Comparison of ENCODE assay signal across 26 mouse cellular contexts in the genomic region with DNA sequence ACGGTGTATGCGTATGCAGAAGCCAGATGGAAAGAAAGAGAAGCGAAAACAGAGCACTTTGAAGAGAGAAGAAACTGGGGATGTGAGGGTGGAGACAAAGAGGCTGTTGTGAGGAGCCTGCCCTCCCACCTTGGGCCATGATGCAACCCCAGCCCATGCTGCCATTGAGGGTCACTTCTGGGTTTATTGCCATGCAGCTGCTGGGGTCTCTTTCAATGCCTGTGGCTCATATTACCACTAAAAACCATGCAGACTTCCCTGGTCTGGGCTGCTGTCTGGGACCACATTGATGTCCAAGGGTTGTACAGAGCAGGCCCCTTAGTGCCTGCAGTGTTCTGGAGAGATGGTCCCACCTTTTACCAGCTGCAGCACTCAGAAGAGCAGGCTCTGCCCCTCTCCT.
DNase-seq lines count a peak whose midpoint lies in the region; ATAC-seq lines count a peak whose summit lies in the region.
"Had no signal": no experiment of that assay in that cellular context is flagged by ENCODE, and none has a peak within 500 bp of the region (broad histone marks: within the 10 kb centered on the region; RNA-seq: fewer than 3 reads in every experiment).

No protein-coding gene starts in this region.

- H3K36me3 ChIP-seq in midbrain, embryonic 10.5 days: no peaks in the 10 kb centered on the region
- H3K36me3 ChIP-seq in midbrain, embryonic 13.5 days: no peaks in the 10 kb centered on the region
- H3K36me3 ChIP-seq in limb, embryonic 12.5 days: no peaks in the 10 kb centered on the region
- H3K36me3 ChIP-seq: embryonic facial prominence, embryonic 15.5 days; forebrain, embryonic 15.5 days; hindbrain, embryonic 15.5 days; neural tube, embryonic 13.5 days; stomach, embryonic 15.5 days had no signal

- H3K4me1 ChIP-seq in midbrain, embryonic 10.5 days: peaks cover 7% of the 10 kb centered on the region
- H3K4me1 ChIP-seq in midbrain, embryonic 13.5 days (replicated peaks): no peaks in the 10 kb centered on the region
- peaks cover 9% of the 10 kb centered on the region for H3K4me1 ChIP-seq in limb, embryonic 12.5 days (replicated peaks)
- H3K4me1 ChIP-seq: embryonic facial prominence, embryonic 15.5 days; forebrain, embryonic 15.5 days; hindbrain, embryonic 15.5 days; neural tube, embryonic 13.5 days; stomach, embryonic 15.5 days had no signal

- no peaks in the 10 kb centered on the region for H3K27me3 ChIP-seq in midbrain, embryonic 10.5 days (ENCODE audit: low read depth, poor library complexity, severe bottlenecking)
- H3K27me3 ChIP-seq in midbrain, embryonic 13.5 days: no peaks in the 10 kb centered on the region
- H3K27me3 ChIP-seq in limb, embryonic 12.5 days: peaks cover 10% of the 10 kb centered on the region; the same call in 1 of the 2 replicates
- H3K27me3 ChIP-seq: embryonic facial prominence, embryonic 15.5 days; forebrain, embryonic 15.5 days; hindbrain, embryonic 15.5 days; neural tube, embryonic 13.5 days; stomach, embryonic 15.5 days had no signal

- no peak for DNase-seq in midbrain, embryonic 10.5 days (ENCODE audit: low spot score)
- peak; percentile 21 for DNase-seq in embryo, embryonic 9.5 days (ENCODE audit: extremely low spot score)
- no peak for DNase-seq in spleen, adult 18-20 months
- DNase-seq in frontal cortex, postnatal 25 days (ENCODE audit: low spot score in 2 of 2): no peak
- DNase-seq: adrenal gland, adult 8-10 months; B cell, adult 2 months; cerebellum, adult 11-12 months; cerebellum, postnatal 10 days; gastrocnemius, postnatal 36 days; heart, postnatal 4 days; kidney, postnatal 14 days; midbrain, embryonic 14.5 days; right cerebral cortex, postnatal 4 days; thymus, postnatal 25 days had no signal

- no peak overlapping the region for H3K4me3 ChIP-seq in midbrain, embryonic 10.5 days
- H3K4me3 ChIP-seq in midbrain, embryonic 13.5 days (replicated peaks): no peak overlapping the region
- no peak overlapping the region for H3K4me3 ChIP-seq in limb, embryonic 12.5 days (replicated peaks)
- H3K4me3 ChIP-seq: embryonic facial prominence, embryonic 15.5 days; forebrain, embryonic 15.5 days; hindbrain, embryonic 15.5 days; layer of hippocampus, adult 2 months; neural tube, embryonic 13.5 days; stomach, embryonic 15.5 days had no signal

- no peak for ATAC-seq in midbrain, embryonic 13.5 days
- peak; percentile 80 for ATAC-seq in limb, embryonic 12.5 days (ENCODE audit: insufficient number of reproducible peaks, insufficient read depth, low FRiP score, low TSS enrichment, low read depth)
- ATAC-seq in frontal cortex, adult (ENCODE audit: low TSS enrichment): no peak
- ATAC-seq: activated CD4-positive, CD25-positive, alpha-beta regulatory T cell, adult 4 months; forebrain, embryonic 15.5 days; intestine, postnatal 0 days had no signal

- no peaks in the 10 kb centered on the region for H3K9me3 ChIP-seq in midbrain, embryonic 10.5 days (replicated peaks)
- H3K9me3 ChIP-seq in midbrain, embryonic 13.5 days: no peaks in the 10 kb centered on the region
- no peaks in the 10 kb centered on the region for H3K9me3 ChIP-seq in limb, embryonic 12.5 days
- H3K9me3 ChIP-seq: embryonic facial prominence, embryonic 15.5 days; forebrain, embryonic 15.5 days; hindbrain, embryonic 15.5 days; neural tube, embryonic 13.5 days; stomach, embryonic 15.5 days had no signal

- H3K9ac ChIP-seq in midbrain, embryonic 13.5 days (replicated peaks): no peak overlapping the region
- H3K9ac ChIP-seq in limb, embryonic 12.5 days (replicated peaks): no peak overlapping the region
- H3K9ac ChIP-seq: embryonic facial prominence, embryonic 15.5 days; forebrain, embryonic 15.5 days; hindbrain, embryonic 15.5 days; neural tube, embryonic 13.5 days; stomach, embryonic 15.5 days had no signal

- no peak overlapping the region for H3K4me2 ChIP-seq in midbrain, embryonic 13.5 days (replicated peaks)
- no peak overlapping the region for H3K4me2 ChIP-seq in limb, embryonic 12.5 days
- H3K4me2 ChIP-seq: embryonic facial prominence, embryonic 15.5 days; forebrain, embryonic 15.5 days; hindbrain, embryonic 15.5 days; neural tube, embryonic 13.5 days; stomach, embryonic 15.5 days had no signal

- WGBS in midbrain, embryonic 10.5 days: 80% methylated on average over 3 of the region's 3 CpGs
- WGBS in midbrain, embryonic 13.5 days: 68% methylated on average over 3 of the region's 3 CpGs
- WGBS in limb, embryonic 12.5 days: 46% methylated on average over 3 of the region's 3 CpGs

- H3K27ac ChIP-seq in midbrain, embryonic 10.5 days (replicated peaks): peak overlapping the region; percentile 47
- no peak overlapping the region for H3K27ac ChIP-seq in midbrain, embryonic 13.5 days
- peak overlapping the region; percentile 59; the same call in 1 of the 2 replicates for H3K27ac ChIP-seq in limb, embryonic 12.5 days
- H3K27ac ChIP-seq: embryonic facial prominence, embryonic 15.5 days; forebrain, embryonic 15.5 days; hindbrain, embryonic 15.5 days; layer of hippocampus, adult 2 months; macrophage; neural tube, embryonic 13.5 days; stomach, embryonic 15.5 days had no signal
